Mouse (Mus musculus) retina, adult 2 months (tissue): ENCODE measurements at regions not wholly inside any gene's neighbourhood (a gene's known extent, or its start where the extent isn't known, plus 50 kb on each side); places are given as distances from the start of the nearest gene placed in this dataset.

Experiments
- DNase-seq: peaks from one replicate; pipeline ENCODE4 v3.0.0-alpha.2; 2012; ENCODE audit warnings: low read depth, low spot score

GRCm38 (mm10) chr17:15194894-15195461 lies 153.6 kb upstream of the Gm3448 start:
- DNase-seq = no peak

GRCm38 (mm10) chr17:15193831-15194230 lies 152.5 kb upstream of the Gm3448 start:
- DNase-seq = no peak

DNA sequence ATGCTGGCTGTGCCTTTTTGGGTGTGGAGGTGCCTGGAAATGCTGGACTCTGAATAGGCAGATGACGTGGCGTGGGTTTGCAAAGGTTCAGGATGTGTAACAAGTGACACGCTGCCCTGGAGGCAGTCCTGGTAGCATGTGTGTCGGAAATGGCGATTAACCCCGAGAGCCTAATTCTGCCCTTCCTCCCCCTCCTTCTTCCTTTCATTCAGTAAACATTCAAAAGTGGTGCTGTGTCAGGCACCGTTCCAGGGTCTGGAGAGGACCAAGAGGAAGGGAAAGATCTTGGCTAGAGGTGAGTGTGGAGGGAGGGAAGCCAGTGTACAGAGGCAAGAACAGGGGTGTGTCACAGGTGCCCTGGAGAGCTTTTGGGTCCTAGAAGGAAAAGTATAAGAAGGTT lies 151.5 kb upstream of the Gm3448 start:
- no peak for DNase-seq

DNA sequence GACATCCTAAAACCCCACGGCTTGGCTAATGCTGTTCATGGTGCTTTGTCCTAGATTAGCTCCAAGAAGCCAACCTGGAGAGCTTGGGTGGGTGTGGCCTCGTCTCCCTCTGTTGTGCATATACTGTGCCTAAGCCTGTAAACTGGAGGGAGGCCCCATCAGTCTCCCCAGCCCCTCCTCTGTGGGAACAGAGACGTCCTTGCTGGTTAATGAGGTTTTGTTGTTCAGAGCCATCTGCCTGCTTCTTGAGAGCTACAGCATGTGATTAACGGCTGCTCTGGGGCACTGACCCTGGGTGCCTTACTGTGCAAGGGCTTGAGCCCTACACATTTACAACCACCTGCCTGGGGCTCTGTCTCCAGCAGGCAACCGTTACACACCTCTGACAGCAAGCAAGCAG lies 143.9 kb upstream of the Gm3448 start:
- no peak for DNase-seq

- DNase-seq = no peak
Measured at GRCm38 (mm10) chr17:15183800-15184199, 142.5 kb upstream of the Gm3448 start.

- no peak for DNase-seq
Measured at GRCm38 (mm10) chr17:15182105-15182504, 140.8 kb upstream of the Gm3448 start.

DNA sequence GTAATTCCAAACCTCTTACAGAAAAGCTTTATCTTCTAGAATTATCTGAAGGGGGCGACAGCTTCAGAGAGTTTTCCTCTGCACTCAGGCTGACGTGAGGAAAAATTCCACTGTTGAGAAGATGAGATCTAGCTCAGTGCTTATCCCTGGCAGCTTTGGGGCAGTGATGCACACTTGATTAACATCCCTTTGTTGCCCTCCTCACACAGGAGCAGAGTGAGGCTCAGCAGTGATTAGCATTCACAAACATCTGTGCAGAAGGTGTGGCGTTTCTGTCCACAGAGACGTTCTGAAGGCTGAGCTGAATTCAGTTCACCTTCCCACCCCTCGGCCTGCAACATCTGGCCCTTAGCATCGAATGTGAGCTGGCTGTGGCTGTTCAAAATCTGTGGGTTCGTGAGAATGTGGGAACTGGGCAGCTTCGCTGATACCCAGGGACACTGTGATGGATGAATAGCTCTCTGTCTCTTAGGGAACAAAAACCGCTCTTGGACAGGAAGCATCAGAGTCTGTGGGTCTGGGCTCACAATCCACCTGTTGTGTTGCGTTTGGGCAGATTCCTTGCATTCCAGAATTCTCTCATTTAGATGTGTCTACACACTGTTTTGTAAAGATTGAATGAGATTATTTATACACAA lies 139.0 kb upstream of the Gm3448 start:
- DNase-seq = no peak

GRCm38 (mm10) chr17:15179411-15179951 lies 138.1 kb upstream of the Gm3448 start:
- DNase-seq = no peak

DNA sequence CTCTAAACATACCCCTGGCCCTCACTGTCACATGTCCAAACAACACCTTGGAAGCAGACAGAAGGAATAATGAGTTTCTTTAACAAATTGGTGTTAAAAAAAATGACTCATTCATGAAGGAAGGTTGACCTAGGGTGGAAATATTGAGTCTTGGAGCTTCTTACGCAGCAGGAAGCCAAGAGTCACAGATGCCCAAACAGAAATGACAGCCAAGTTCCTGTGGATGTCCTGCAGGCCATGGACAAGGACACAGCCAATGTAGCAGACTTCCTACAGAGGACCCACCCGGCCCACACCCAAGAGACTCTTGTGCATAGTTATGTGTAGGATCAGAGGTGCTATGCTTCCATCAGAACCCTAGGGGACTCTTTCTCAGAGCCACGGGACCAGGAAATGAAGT lies 136.1 kb upstream of the Gm3448 start:
- DNase-seq = no peak

DNA sequence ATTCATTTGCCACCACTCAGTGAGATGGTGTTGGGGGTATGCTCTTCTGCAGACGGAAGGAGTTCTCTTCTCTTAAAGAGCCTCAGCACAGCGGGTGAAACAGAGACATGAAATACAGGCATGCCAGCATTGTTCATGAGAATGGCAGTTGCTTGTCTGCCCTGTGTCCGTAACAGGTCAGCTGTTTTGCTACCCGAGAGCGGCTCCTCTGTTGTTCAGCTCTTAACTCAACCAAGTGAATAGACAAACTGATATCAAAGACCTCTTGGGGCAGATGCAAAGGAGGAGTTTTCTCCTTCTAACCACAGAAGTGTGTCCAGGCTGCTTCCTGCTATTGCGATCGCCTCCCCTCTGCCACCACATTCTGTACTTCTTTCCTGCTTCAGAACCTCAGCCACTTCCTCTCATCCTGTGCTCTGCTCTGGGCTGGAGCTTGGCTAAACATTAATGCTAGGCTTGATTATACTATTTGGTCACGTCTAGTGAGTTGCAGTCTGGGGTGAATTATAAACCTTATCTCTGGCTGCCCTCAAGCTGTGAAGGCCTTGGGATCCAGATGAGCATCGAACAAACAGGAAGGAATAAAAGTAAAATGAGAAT lies 133.1 kb upstream of the Gm3448 start:
- no peak for DNase-seq

GRCm38 (mm10) chr17:15167927-15168326 lies 126.6 kb upstream of the Gm3448 start:
- DNase-seq = no peak

- DNase-seq = no peak
Measured at GRCm38 (mm10) chr17:15157693-15158333, 116.5 kb upstream of the Gm3448 start.

- DNase-seq = no peak
Measured at GRCm38 (mm10) chr17:15152996-15153735, 111.8 kb upstream of the Gm3448 start.

- DNase-seq = no peak
Measured at GRCm38 (mm10) chr17:15152477-15152876, 111.1 kb upstream of the Gm3448 start.

GRCm38 (mm10) chr17:15151695-15152094 lies 110.4 kb upstream of the Gm3448 start:
- DNase-seq = no peak

DNA sequence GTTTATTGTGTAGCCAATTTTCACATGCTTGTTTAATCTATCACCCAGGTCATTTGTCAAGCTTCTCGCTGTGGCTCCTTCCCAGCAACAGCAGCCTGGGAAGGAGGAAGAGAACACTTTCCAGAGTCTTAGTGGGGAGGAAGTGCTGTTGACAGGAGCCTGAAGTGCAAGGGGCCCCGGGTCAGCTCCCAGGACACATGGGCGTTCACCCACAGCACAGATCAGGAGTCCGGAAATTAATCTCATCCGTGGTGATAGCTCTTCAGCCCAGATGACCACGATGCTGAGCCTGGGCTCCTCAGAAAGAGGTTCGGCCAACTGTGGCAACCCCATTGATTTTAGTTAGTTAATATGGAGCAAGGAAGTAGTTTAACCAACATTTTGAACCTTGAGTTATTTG lies 105.3 kb upstream of the Gm3448 start:
- no peak for DNase-seq

DNA sequence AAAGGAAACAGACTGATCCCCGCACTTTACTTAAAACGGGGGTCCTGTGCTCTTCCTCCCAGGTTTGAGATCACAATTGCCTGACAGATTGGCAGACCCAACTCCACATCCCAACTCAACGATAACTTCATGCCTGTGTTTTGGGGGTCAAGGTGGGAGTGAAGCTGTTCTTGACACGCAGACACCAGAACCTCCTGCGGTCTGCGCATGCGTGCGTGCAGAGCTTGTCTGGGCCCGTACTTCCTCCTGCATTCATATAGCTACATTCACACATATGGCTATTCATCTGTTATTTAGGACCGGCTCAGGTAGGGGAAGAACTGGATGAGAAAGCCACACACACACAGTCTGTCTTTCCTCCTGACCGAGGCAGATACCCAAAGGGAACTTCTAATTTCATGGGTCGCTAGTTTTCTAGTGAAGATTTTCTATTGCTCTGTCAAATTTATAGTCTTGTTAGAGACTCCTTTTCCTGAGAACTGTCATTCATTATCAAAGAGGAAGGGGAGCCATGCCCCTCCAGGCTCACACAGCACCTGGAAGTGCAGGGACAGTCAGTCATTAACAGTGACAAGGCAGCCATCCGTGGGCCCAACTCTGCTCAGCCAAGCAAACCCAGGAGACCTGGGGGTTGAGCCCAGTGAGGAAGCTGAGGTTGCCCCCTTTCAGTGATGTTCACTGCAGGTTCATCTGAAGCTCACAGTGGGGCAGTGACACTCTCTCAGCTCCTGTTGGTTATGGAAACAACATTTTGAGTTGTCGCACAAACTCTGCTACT lies 104.0 kb upstream of the Gm3448 start:
- DNase-seq = no peak

DNA sequence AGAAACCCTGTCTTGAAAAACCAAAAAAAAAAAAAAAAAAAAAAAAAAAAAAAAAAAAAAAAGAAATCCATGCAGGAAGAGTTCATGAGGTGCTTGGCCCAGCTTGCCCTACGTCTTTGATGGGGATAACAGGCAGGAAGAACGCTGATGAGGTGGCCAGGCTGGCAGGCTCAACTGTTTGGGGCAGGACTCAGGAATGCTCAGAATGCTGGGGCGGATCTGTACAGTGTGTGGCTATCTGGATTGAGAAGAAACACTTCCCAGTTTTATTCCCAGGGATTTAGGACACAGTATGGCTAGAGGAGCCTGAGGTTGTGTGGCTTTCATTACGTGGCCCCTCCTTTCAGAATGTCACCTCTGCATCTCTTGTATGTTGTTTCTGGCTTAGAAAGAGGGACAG lies 99.1 kb upstream of the Gm3448 start:
- no peak for DNase-seq
